Mouse (Mus musculus) effector memory CD4-positive, alpha-beta T cell, adult 7 months (primary cell): ENCODE measurements around the gene Gm6614. TPM values are rescaled to one million over a fixed set of nuclear protein-coding genes. Genes with fewer than 3 reads are reported as not detected.

ENCODE experiments used
- polyA plus RNA-seq: library from polyadenylated mRNA; unstranded; fragments of 100-300 nt; shearing (Covaris generic); gene quantifications from one replicate; pipeline ENCODE4 v1.2.1, GENCODE M21; 2017

Gene Gm6614
- not detected for polyA plus RNA-seq

DNA sequence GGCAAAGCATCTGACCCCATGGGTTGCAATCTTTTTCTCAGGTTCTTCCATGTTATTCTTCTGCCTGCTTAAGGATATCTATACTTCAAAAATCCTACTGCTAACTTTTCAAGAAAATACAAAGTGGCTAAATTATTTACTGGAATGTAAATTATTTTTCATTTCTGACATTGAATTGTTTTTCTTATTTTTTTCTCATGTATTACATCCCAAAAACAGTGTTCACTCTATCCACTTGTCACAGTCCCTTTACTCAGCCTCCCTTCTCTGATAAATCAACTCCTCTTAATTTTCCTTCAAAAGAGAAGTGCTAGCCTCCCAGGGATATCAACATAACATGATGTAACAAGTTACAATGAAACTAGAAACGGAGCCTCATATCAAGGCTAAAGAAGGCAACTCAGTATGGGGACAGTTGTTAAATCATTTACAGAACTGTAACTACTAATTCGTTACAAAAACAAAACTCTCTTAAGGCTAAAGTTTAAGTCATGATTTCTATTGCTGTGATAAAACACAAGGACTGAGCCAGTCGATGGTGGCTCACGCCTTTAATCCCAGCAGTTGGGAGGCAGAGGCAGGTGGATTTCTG is at the start of gene Gm6614:
Gm6614 (minus strand) TSS at position 51 of the 592 bp plus-strand sequence.

DNA sequence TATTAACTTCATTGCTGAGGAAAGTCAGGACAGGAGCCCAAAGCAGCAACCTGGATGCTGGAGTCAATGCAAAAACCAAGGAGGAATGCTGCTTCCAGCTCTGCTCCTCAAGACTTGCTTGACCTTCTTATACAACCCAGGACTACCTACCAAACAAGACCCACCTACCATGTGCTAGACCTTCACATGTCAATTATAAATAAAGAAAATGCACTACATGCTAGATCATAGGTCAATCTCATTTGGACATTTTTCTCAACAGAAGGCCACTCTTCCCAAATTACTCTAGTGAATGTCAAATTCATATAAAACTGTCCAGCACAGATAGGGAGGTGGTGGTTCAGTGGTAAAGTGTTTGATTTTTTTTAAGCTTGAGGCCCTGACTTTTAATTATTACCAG is 64.4 kb downstream of the Gm6614 start, which contains the start of gene Slco1a1:
Slco1a1 (minus strand) TSS at position 101 of the 400 bp plus-strand sequence.

Other genes with a start within 250 kb of the Gm6614 start
- not detected for gene Gm5724, start 237.6 kb downstream of the Gm6614 start, polyA plus RNA-seq
- gene Slco1a4, start 155.2 kb downstream of the Gm6614 start, polyA plus RNA-seq = 0.38 TPM
- gene Slco1a1, start 64.5 kb downstream of the Gm6614 start, polyA plus RNA-seq = not detected
- gene Slco1a6, start 197.1 kb upstream of the Gm6614 start, polyA plus RNA-seq = 1.4 TPM